Mouse (Mus musculus) kidney, embryonic 16.5 days (tissue): ENCODE results near the gene Degs1. TPM values are rescaled to one million over a fixed set of nuclear protein-coding genes. Genes with fewer than 3 reads are reported as not detected.

Source experiments
- ATAC-seq: fragments of 200-750 bp; cut with Nextera tagmentation; 2 replicates; pipeline ENCODE4 v1.8.0; 2017; ENCODE audit warnings: moderate TSS enrichment; ENCODE audit not compliant: low FRiP score, low TSS enrichment
- H3K27ac ChIP-seq: fragments of 300-500 bp; sonication (generic); 2 replicates; pipeline ENCODE4 v1.5.1; 2014; ENCODE audit warnings: low read length
- H3K27me3 ChIP-seq: fragments of 300-500 bp; sonication (generic); 2 replicates; pipeline ENCODE4 v1.6.1; 2014; ENCODE audit warnings: low read length, control low read depth, mixed read lengths; ENCODE audit not compliant: insufficient read depth
- H3K36me3 ChIP-seq: fragments of 300-500 bp; sonication (generic); 2 replicates; pipeline ENCODE4 v1.6.1; 2014; ENCODE audit warnings: low read length, control low read depth, mixed read lengths; ENCODE audit not compliant: insufficient read depth
- H3K4me1 ChIP-seq: fragments of 300-500 bp; sonication (generic); 2 replicates; pipeline ENCODE4 v1.6.1; 2014; ENCODE audit warnings: low read length, control low read depth, mixed read lengths; ENCODE audit not compliant: insufficient read depth
- H3K4me2 ChIP-seq: fragments of 300-500 bp; sonication (generic); replicated peaks from 2 replicates; pipeline ENCODE4 v1.6.1; 2014; ENCODE audit warnings: low read depth, low read length
- H3K4me3 ChIP-seq: fragments of 300-500 bp; sonication (generic); 2 replicates; pipeline ENCODE4 v1.5.1; 2014; ENCODE audit warnings: mild to moderate bottlenecking, low read length
- H3K9ac ChIP-seq: fragments of 300-500 bp; sonication (generic); replicated peaks from 2 replicates; pipeline ENCODE4 v1.6.1; 2014; ENCODE audit warnings: low read length
- H3K9me3 ChIP-seq: fragments of 300-500 bp; sonication (generic); 2 replicates; pipeline ENCODE4 v1.6.1; 2016; ENCODE audit warnings: low read length, control low read depth
- WGBS: fragments of 180-500 bp; shearing (Covaris S2); extraction: QIAGEN DNeasy Blood & Tissue Kit; methylation state at CpG from one replicate; pipeline ENCODE4 v1.1.7; 2014; 5-methylcytosine and 5-hydroxymethylcytosine counted together
- polyA plus RNA-seq: library from polyadenylated mRNA; unstranded; fragments of >200 nt; fragmentation: Nextera tagmentation; extraction: Ambion mirVana; gene quantifications from 2 replicates; pipeline ENCODE4 v1.2.1, GENCODE M21; 2015

Degs1 gene
- polyA plus RNA-seq, 1 experiment from 2014 or later: 131 TPM

GRCm38 (mm10) chr1:182284795-182285194, 2.2 kb upstream of the Degs1 start:
- Histone ChIP-seq H3K27ac (no peak overlapping the region), H3K4me1 (peaks cover 26% of the 10 kb centered on the region), H3K36me3 (no peaks in the 10 kb centered on the region), H3K4me3 (no peak overlapping the region), H3K4me2 (no peak overlapping the region), H3K27me3 (no peaks in the 10 kb centered on the region), H3K9me3 (no peaks in the 10 kb centered on the region), H3K9ac (no peak overlapping the region)
- WGBS: 92% methylated on average over 2 of the region's 2 CpGs
- no peak for ATAC-seq

- Histone ChIP-seq H3K9ac (no peak overlapping the region), H3K27me3 (no peaks in the 10 kb centered on the region), H3K27ac (peak overlapping the region; percentile 67; the same call in 1 of the 2 replicates), H3K4me1 (peaks cover 26% of the 10 kb centered on the region), H3K4me2 (peak overlapping the region; percentile 58), H3K36me3 (peaks cover 12% of the 10 kb centered on the region), H3K4me3 (peak overlapping the region; percentile 66), H3K9me3 (no peaks in the 10 kb centered on the region)
- no peak for ATAC-seq
- 35% methylated on average over 7 of the region's 7 CpGs for WGBS
Observed at GRCm38 (mm10) chr1:182283231-182283630, 627 bp upstream of the Degs1 start.

- ATAC-seq: no peak
- H3K27ac ChIP-seq: no peak overlapping the region
- H3K36me3 ChIP-seq: peaks cover 31% of the 10 kb centered on the region
- H3K27me3 ChIP-seq: no peaks in the 10 kb centered on the region
- peak overlapping the region; percentile 10 for H3K9ac ChIP-seq
- WGBS: 11% methylated on average over 9 of the region's 9 CpGs
- peak overlapping the region; percentile 58 for H3K4me2 ChIP-seq
- H3K4me1 ChIP-seq: peaks cover 26% of the 10 kb centered on the region
- peak overlapping the region; percentile 66 for H3K4me3 ChIP-seq
- H3K9me3 ChIP-seq: no peaks in the 10 kb centered on the region
Observed at GRCm38 (mm10) chr1:182281251-182281711, 1.3 kb downstream of the Degs1 start.

- 49% methylated on average over 11 of the region's 11 CpGs for WGBS
- ATAC-seq: no peak
Observed at GRCm38 (mm10) chr1:182280577-182280976, 2.0 kb downstream of the Degs1 start.

GRCm38 (mm10) chr1:182280046-182280445, 2.6 kb downstream of the Degs1 start:
- Histone ChIP-seq H3K4me2 (no peak overlapping the region), H3K4me3 (no peak overlapping the region), H3K4me1 (peaks cover 26% of the 10 kb centered on the region), H3K36me3 (peaks cover 42% of the 10 kb centered on the region), H3K27me3 (no peaks in the 10 kb centered on the region), H3K9ac (no peak overlapping the region), H3K9me3 (no peaks in the 10 kb centered on the region), H3K27ac (no peak overlapping the region)
- ATAC-seq: no peak
- WGBS: 73% methylated on average over 6 of the region's 6 CpGs

More at GRCm38 (mm10) chr1:182280577-182280976, 2.0 kb downstream of the Degs1 start:
- H3K4me1 ChIP-seq: peaks cover 26% of the 10 kb centered on the region
- 0 out of 2 replicates have a peak overlapping the region, but pooled peaks have one; percentile 66 for H3K4me3 ChIP-seq
- no peak overlapping the region for H3K27ac ChIP-seq
- peak overlapping the region; percentile 58 for H3K4me2 ChIP-seq
- no peak overlapping the region; the same call in 1 of the 2 replicates for H3K9ac ChIP-seq
- no peaks in the 10 kb centered on the region for H3K27me3 ChIP-seq
- H3K36me3 ChIP-seq: peaks cover 36% of the 10 kb centered on the region
- no peaks in the 10 kb centered on the region for H3K9me3 ChIP-seq

GRCm38 (mm10) chr1:182279436-182279835, 3.2 kb downstream of the Degs1 start:
- Histone ChIP-seq H3K36me3 (peaks cover 42% of the 10 kb centered on the region), H3K4me3 (no peak overlapping the region), H3K9ac (no peak overlapping the region), H3K27ac (no peak overlapping the region), H3K27me3 (no peaks in the 10 kb centered on the region), H3K4me1 (peaks cover 26% of the 10 kb centered on the region), H3K4me2 (no peak overlapping the region), H3K9me3 (no peaks in the 10 kb centered on the region)
- 88% methylated on average over 4 of the region's 4 CpGs for WGBS
- no peak for ATAC-seq

- no peak for ATAC-seq
- H3K9me3 ChIP-seq: no peaks in the 10 kb centered on the region
- WGBS: 91% methylated on average over 6 of the region's 6 CpGs
Observed at GRCm38 (mm10) chr1:182275109-182275508, 7.5 kb downstream of the Degs1 start.

GRCm38 (mm10) chr1:182271632-182272031, 11.0 kb downstream of the Degs1 start:
- no peak overlapping the region for H3K9ac ChIP-seq
- no peak overlapping the region for H3K4me3 ChIP-seq

More at GRCm38 (mm10) chr1:182275109-182275508, 7.5 kb downstream of the Degs1 start:
- Histone ChIP-seq H3K4me2 (no peak overlapping the region), H3K9ac (no peak overlapping the region), H3K27ac (no peak overlapping the region), H3K4me3 (no peak overlapping the region), H3K36me3 (peaks cover 42% of the 10 kb centered on the region), H3K27me3 (no peaks in the 10 kb centered on the region), H3K4me1 (peaks cover 3% of the 10 kb centered on the region; the same call in 1 of the 2 replicates)

GRCm38 (mm10) chr1:182271130-182271529, 11.5 kb downstream of the Degs1 start:
- Histone ChIP-seq H3K4me1 (no peaks in the 10 kb centered on the region), H3K4me2 (no peak overlapping the region), H3K9me3 (no peaks in the 10 kb centered on the region), H3K9ac (no peak overlapping the region), H3K27me3 (no peaks in the 10 kb centered on the region), H3K4me3 (no peak overlapping the region), H3K27ac (no peak overlapping the region), H3K36me3 (peaks cover 11% of the 10 kb centered on the region)
- WGBS: 83% methylated on average over 5 of the region's 5 CpGs
- ATAC-seq: no peak

More at GRCm38 (mm10) chr1:182271632-182272031, 11.0 kb downstream of the Degs1 start:
- H3K9me3 ChIP-seq: no peaks in the 10 kb centered on the region
- 76% methylated on average over 5 of the region's 5 CpGs for WGBS
- no peaks in the 10 kb centered on the region for H3K27me3 ChIP-seq
- H3K4me2 ChIP-seq: no peak overlapping the region
- H3K27ac ChIP-seq: no peak overlapping the region
- H3K36me3 ChIP-seq: peaks cover 15% of the 10 kb centered on the region
- ATAC-seq: no peak
- H3K4me1 ChIP-seq: no peaks in the 10 kb centered on the region

- H3K27ac ChIP-seq: peak overlapping the region; percentile 76
- 59% methylated on average over 4 of the region's 4 CpGs for WGBS
- no peak overlapping the region for H3K4me3 ChIP-seq
- no peaks in the 10 kb centered on the region; the same call in 1 of the 2 replicates for H3K36me3 ChIP-seq
- peak; percentile 96 for ATAC-seq
- H3K4me1 ChIP-seq: no peaks in the 10 kb centered on the region
- H3K9ac ChIP-seq: no peak overlapping the region
- H3K4me2 ChIP-seq: no peak overlapping the region
- H3K9me3 ChIP-seq: no peaks in the 10 kb centered on the region
- no peaks in the 10 kb centered on the region for H3K27me3 ChIP-seq
Observed at GRCm38 (mm10) chr1:182268317-182268716, 14.3 kb downstream of the Degs1 start.
